Mouse (Mus musculus) small intestine, adult 2 months (tissue): ENCODE results near the gene Spdye4b.

Experiments
- CTCF ChIP-seq: fragments of 200-500 bp; IDR thresholded peaks from 2 replicates; pipeline ENCODE4 v1.5.1; 2012; ENCODE audit warnings: low read depth, mild to moderate bottlenecking, control low read depth, inconsistent platforms, low read length, moderate library complexity, mixed read lengths; ENCODE audit not compliant: insufficient replicate concordance, insufficient read length; ENCODE audit errors: extremely low read depth
- POLR2A ChIP-seq: fragments of 200-500 bp; IDR thresholded peaks from 2 replicates; pipeline ENCODE4 v1.6.1; 2012; ENCODE audit warnings: low read depth, mild to moderate bottlenecking, control low read depth, inconsistent platforms, low read length, moderate library complexity

GRCm38 (mm10) chr5:143205015-143205414 lies 24.2 kb downstream of the Spdye4b start:
- no peak for TF ChIP-seq POLR2A
- TF ChIP-seq CTCF, result peak; percentile 33; the same call in 1 of the 2 replicates
